Mouse (Mus musculus) gastrocnemius, adult 2 months (tissue): ENCODE data around the gene Ralgps2. TPM values are rescaled to one million over a fixed set of nuclear protein-coding genes. Genes with fewer than 3 reads are reported as not detected.
A peak's percentile ranks its signal among the peaks of the same experiment; 100 is the strongest.

Experiments
- DNase-seq: peaks from one replicate; pipeline ENCODE4 v3.0.0; 2022
- H3K27ac ChIP-seq: fragments of 200-600 bp; 2 replicates; pipeline ENCODE4 v1.8.1; 2022; ENCODE audit warnings: mild to moderate bottlenecking
- H3K4me3 ChIP-seq: fragments of 200-600 bp; 2 replicates; pipeline ENCODE4 v1.8.1; 2022; ENCODE audit warnings: mild to moderate bottlenecking, moderate library complexity
- CTCF ChIP-seq: fragments of 200-600 bp; IDR thresholded peaks from 2 replicates; pipeline ENCODE4 v1.8.1; 2022; ENCODE audit warnings: antibody characterized with exemption, mild to moderate bottlenecking, moderate library complexity
- intact Hi-C: fragments of 180-260 bp; cut with DNase I; formaldehyde crosslinking; loops from one replicate; pipeline ENCODE4 v1.15.1; 2025
- total RNA-seq, 2 experiments: library from RNA; stranded (reverse); gene quantifications; 2 replicates each; pipeline ENCODE4 v1.2.3; 2021

Ralgps2 gene
- total RNA-seq, 2 experiments from 2014 or later = 1.5 to 1.9 TPM

GRCm38 (mm10) chr1:156914942-156915341, 24.5 kb downstream of the Ralgps2 start:
- Histone ChIP-seq H3K27ac (no peak overlapping the region), H3K4me3 (no peak overlapping the region)
- TF ChIP-seq CTCF = no peak
- DNase-seq = no peak
- intact Hi-C loops = loop anchor here (5.0 to 10.0 kb wide), 2 partner anchors 370 to 373 kb away; no protein-coding TSS in a partner anchor

GRCm38 (mm10) chr1:156913190-156913589, 26.2 kb downstream of the Ralgps2 start:
- Histone ChIP-seq H3K27ac (no peak overlapping the region), H3K4me3 (no peak overlapping the region)
- no peak for DNase-seq
- intact Hi-C loops = loop anchor here (5.0 to 10.0 kb wide), 2 partner anchors 371 to 372 kb away; no protein-coding TSS in a partner anchor
- no peak for TF ChIP-seq CTCF

GRCm38 (mm10) chr1:156910948-156911347, 28.5 kb downstream of the Ralgps2 start:
- no peak overlapping the region for H3K27ac ChIP-seq
- intact Hi-C loops = loop anchor here (5.0 to 10.0 kb wide), 2 partner anchors 369 to 374 kb away; no protein-coding TSS in a partner anchor
- no peak overlapping the region for H3K4me3 ChIP-seq
- DNase-seq = no peak
- TF ChIP-seq CTCF = no peak

- TF ChIP-seq CTCF = peak; percentile 56
- no peak overlapping the region for H3K27ac ChIP-seq
- no peak for DNase-seq
- no peak overlapping the region for H3K4me3 ChIP-seq
- intact Hi-C loops = loop anchor here (2.0 to 10.0 kb wide), 3 partner anchors 167 to 375 kb away; no protein-coding TSS in a partner anchor
These were observed 29.6 kb downstream of the Ralgps2 start for GRCm38 (mm10) chr1:156909866-156910265.

- intact Hi-C loops = loop anchor here (2.0 kb wide), 1 partner anchor 166 kb away; no protein-coding TSS in a partner anchor
- Histone ChIP-seq H3K4me3 (no peak overlapping the region), H3K27ac (no peak overlapping the region)
- TF ChIP-seq CTCF = no peak
- DNase-seq = no peak
These were observed 30.2 kb downstream of the Ralgps2 start for GRCm38 (mm10) chr1:156909265-156909664.

GRCm38 (mm10) chr1:156905660-156906059, 33.8 kb downstream of the Ralgps2 start:
- TF ChIP-seq CTCF = no peak
- H3K27ac ChIP-seq = 0 out of 2 replicates have a peak overlapping the region, but pooled peaks have one; percentile 21
- no peak for DNase-seq
- H3K4me3 ChIP-seq = no peak overlapping the region
- intact Hi-C loops = no loop called here

GRCm38 (mm10) chr1:156903899-156904298, 35.5 kb downstream of the Ralgps2 start:
- no peak for DNase-seq
- no peak for TF ChIP-seq CTCF
- Histone ChIP-seq H3K27ac (no peak overlapping the region), H3K4me3 (no peak overlapping the region)
- intact Hi-C loops = no loop called here

- no peak overlapping the region for H3K4me3 ChIP-seq
- H3K27ac ChIP-seq = no peak overlapping the region
- DNase-seq = no peak
- intact Hi-C loops = no loop called here
- no peak for TF ChIP-seq CTCF
These were observed 37.7 kb downstream of the Ralgps2 start for GRCm38 (mm10) chr1:156901689-156902088.

GRCm38 (mm10) chr1:156891561-156891960, 47.9 kb downstream of the Ralgps2 start:
- no peak for DNase-seq
- TF ChIP-seq CTCF = peak; percentile 31
- no peak overlapping the region for H3K27ac ChIP-seq
- intact Hi-C loops = no loop called here
- no peak overlapping the region for H3K4me3 ChIP-seq

- intact Hi-C loops = loop anchor here (5.0 kb wide), 1 partner anchor 137 kb away; no protein-coding TSS in a partner anchor
- no peak overlapping the region for H3K27ac ChIP-seq
- no peak overlapping the region for H3K4me3 ChIP-seq
- TF ChIP-seq CTCF = peak; percentile 21; the same call in 1 of the 2 replicates
- DNase-seq = no peak
These were observed 50.6 kb downstream of the Ralgps2 start for GRCm38 (mm10) chr1:156888830-156889229.

GRCm38 (mm10) chr1:156885879-156886278, 53.5 kb downstream of the Ralgps2 start:
- intact Hi-C loops = loop anchor here (5.0 kb wide), 1 partner anchor 134 kb away; no protein-coding TSS in a partner anchor
- no peak overlapping the region for H3K4me3 ChIP-seq
- peak; percentile 43; the same call in 1 of the 2 replicates for TF ChIP-seq CTCF
- H3K27ac ChIP-seq = no peak overlapping the region
- DNase-seq = no peak

- Histone ChIP-seq H3K27ac (no peak overlapping the region), H3K4me3 (no peak overlapping the region)
- DNase-seq = no peak
- no peak for TF ChIP-seq CTCF
- intact Hi-C loops = loop anchor here (5.0 kb wide), 1 partner anchor 132 kb away; no protein-coding TSS in a partner anchor
These were observed 54.6 kb downstream of the Ralgps2 start for GRCm38 (mm10) chr1:156884782-156885181.

- Histone ChIP-seq H3K4me3 (no peak overlapping the region), H3K27ac (no peak overlapping the region)
- DNase-seq = no peak
- no peak for TF ChIP-seq CTCF
- intact Hi-C loops = no loop called here
These were observed 68.8 kb downstream of the Ralgps2 start for GRCm38 (mm10) chr1:156870616-156871015.

GRCm38 (mm10) chr1:156870028-156870427, 69.4 kb downstream of the Ralgps2 start:
- no peak overlapping the region for H3K4me3 ChIP-seq
- no peak for DNase-seq
- H3K27ac ChIP-seq = no peak overlapping the region
- intact Hi-C loops = no loop called here
- no peak for TF ChIP-seq CTCF
